Mouse (Mus musculus): ENCODE measurements around the gene Ergic2. TPM values are rescaled to one million over a fixed set of nuclear protein-coding genes. Genes with fewer than 3 reads are reported as not detected.

The Ergic2 gene
- polyA plus RNA-seq (2015; fragmentation: Illumina TruSeq; extraction: RNeasy Lipid Tissue Mini Kit (QIAGEN cat#74804); ENCODE audit: insufficient read depth, low replicate concordance), result 165 TPM

GRCm38 (mm10) chr6:148211897-148212680 is at the start of gene Ergic2:
Gene Ergic2, minus strand, starts transcription at chr6:148212374.

Other genes with a start within 250 kb of the Ergic2 start
- gene Far2, start 165.1 kb downstream of the Ergic2 start, polyA plus RNA-seq (2015; fragmentation: Illumina TruSeq; extraction: RNeasy Lipid Tissue Mini Kit (QIAGEN cat#74804); ENCODE audit: insufficient read depth, low replicate concordance), result 1.7 TPM
- gene Tmtc1, start 232.0 kb upstream of the Ergic2 start, polyA plus RNA-seq (2015; fragmentation: Illumina TruSeq; extraction: RNeasy Lipid Tissue Mini Kit (QIAGEN cat#74804); ENCODE audit: insufficient read depth, low replicate concordance), result 7.0 TPM

Data from spleen, adult 10 weeks (tissue).